Mouse (Mus musculus) midbrain, embryonic 11.5 days (tissue): ENCODE measurements at regions not wholly inside any gene's neighbourhood (a gene's known extent, or its start where the extent isn't known, plus 50 kb on each side); places are given as distances from the start of the nearest gene placed in this dataset.
A peak's percentile ranks its signal among the peaks of the same experiment; 100 is the strongest.

Experiments
- ATAC-seq: fragments of 200-750 bp; cut with Nextera tagmentation; 2 replicates; pipeline ENCODE4 v1.8.0; 2017; ENCODE audit warnings: moderate TSS enrichment, moderate library complexity; ENCODE audit not compliant: low FRiP score
- DNase-seq: peaks from one replicate; pipeline ENCODE4 v3.0.0; 2015; ENCODE audit warnings: low spot score; ENCODE audit errors: missing footprints
- H3K27ac ChIP-seq: fragments of 300-500 bp; sonication (generic); 2 replicates; pipeline ENCODE4 v1.5.1; 2014; ENCODE audit warnings: low read depth, low read length
- H3K27me3 ChIP-seq: fragments of 300-500 bp; sonication (generic); 2 replicates; pipeline ENCODE4 v1.6.1; 2014; ENCODE audit warnings: mild to moderate bottlenecking, low read length, moderate library complexity, mixed read lengths; ENCODE audit not compliant: control insufficient read depth, insufficient read depth
- H3K36me3 ChIP-seq: fragments of 300-500 bp; sonication (generic); 2 replicates; pipeline ENCODE4 v1.6.1; 2014; ENCODE audit warnings: mild to moderate bottlenecking, low read length, moderate library complexity, mixed read lengths; ENCODE audit not compliant: control insufficient read depth, insufficient read depth
- H3K4me1 ChIP-seq: fragments of 300-500 bp; sonication (generic); 2 replicates; pipeline ENCODE4 v1.6.1; 2014; ENCODE audit warnings: low read length; ENCODE audit not compliant: control insufficient read depth, insufficient read depth
- H3K4me2 ChIP-seq: fragments of 300-500 bp; sonication (generic); 2 replicates; pipeline ENCODE4 v1.6.1; 2014; ENCODE audit warnings: mild to moderate bottlenecking, moderate library complexity
- H3K4me3 ChIP-seq: fragments of 300-500 bp; sonication (generic); 2 replicates; pipeline ENCODE4 v1.5.1; 2014; ENCODE audit warnings: low read depth, low read length
- H3K9ac ChIP-seq: fragments of 300-500 bp; sonication (generic); 2 replicates; pipeline ENCODE4 v1.6.1; 2014; ENCODE audit warnings: low read length
- H3K9me3 ChIP-seq: fragments of 300-500 bp; sonication (generic); 2 replicates; pipeline ENCODE4 v1.6.1; 2016; ENCODE audit warnings: low read length; ENCODE audit not compliant: control insufficient read depth
- WGBS: fragments of 180-500 bp; shearing (Covaris S2); extraction: QIAGEN DNeasy Blood & Tissue Kit; methylation state at CpG from one replicate; pipeline ENCODE4 v1.1.7; 2014; 5-methylcytosine and 5-hydroxymethylcytosine counted together

- WGBS, result 90% methylated on average over 10 of the region's 10 CpGs
- no peak overlapping the region for H3K27ac ChIP-seq
- no peak overlapping the region for H3K4me2 ChIP-seq
- peak; percentile 49 for DNase-seq
- ATAC-seq, result no peak
- H3K9ac ChIP-seq, result no peak overlapping the region
- H3K4me3 ChIP-seq, result no peak overlapping the region
- no peaks in the 10 kb centered on the region for H3K4me1 ChIP-seq
- H3K9me3 ChIP-seq, result no peaks in the 10 kb centered on the region
- no peaks in the 10 kb centered on the region for H3K27me3 ChIP-seq
- no peaks in the 10 kb centered on the region for H3K36me3 ChIP-seq
These were observed 146.4 kb upstream of the Nrip1 start for GRCm38 (mm10) chr16:76519911-76520642.

- Histone ChIP-seq H3K36me3 (no peaks in the 10 kb centered on the region), H3K9ac (no peak overlapping the region), H3K4me1 (no peaks in the 10 kb centered on the region), H3K4me2 (no peak overlapping the region), H3K27ac (no peak overlapping the region), H3K9me3 (no peaks in the 10 kb centered on the region), H3K4me3 (no peak overlapping the region), H3K27me3 (no peaks in the 10 kb centered on the region)
- no peak for ATAC-seq
- WGBS, result 73% methylated on average over 8 of the region's 8 CpGs
- peak; percentile 69 for DNase-seq
These were observed 137.2 kb upstream of the Nrip1 start for GRCm38 (mm10) chr16:76510861-76511260.

GRCm38 (mm10) chr16:76509109-76509650 lies 135.6 kb upstream of the Nrip1 start:
- Histone ChIP-seq H3K4me1 (no peaks in the 10 kb centered on the region), H3K9ac (no peak overlapping the region), H3K4me2 (no peak overlapping the region), H3K27ac (no peak overlapping the region), H3K4me3 (no peak overlapping the region), H3K36me3 (no peaks in the 10 kb centered on the region), H3K27me3 (no peaks in the 10 kb centered on the region), H3K9me3 (no peaks in the 10 kb centered on the region)
- DNase-seq (peak; percentile 53), ATAC-seq (no peak)
- WGBS, result 89% methylated on average over 6 of the region's 6 CpGs

GRCm38 (mm10) chr16:76507191-76507746 lies 133.6 kb upstream of the Nrip1 start:
- H3K27me3 ChIP-seq, result no peaks in the 10 kb centered on the region
- peak; percentile 39 for DNase-seq
- no peak overlapping the region for H3K4me3 ChIP-seq
- H3K4me1 ChIP-seq, result no peaks in the 10 kb centered on the region
- H3K9me3 ChIP-seq, result no peaks in the 10 kb centered on the region
- no peak overlapping the region for H3K9ac ChIP-seq
- H3K27ac ChIP-seq, result no peak overlapping the region
- ATAC-seq, result no peak
- no peak overlapping the region for H3K4me2 ChIP-seq
- H3K36me3 ChIP-seq, result no peaks in the 10 kb centered on the region
- WGBS, result 91% methylated on average over 5 of the region's 5 CpGs

- 81% methylated on average over 4 of the region's 4 CpGs for WGBS
- Histone ChIP-seq H3K4me1 (no peaks in the 10 kb centered on the region), H3K4me2 (no peak overlapping the region), H3K9me3 (no peaks in the 10 kb centered on the region), H3K27me3 (no peaks in the 10 kb centered on the region), H3K36me3 (no peaks in the 10 kb centered on the region), H3K4me3 (no peak overlapping the region), H3K27ac (no peak overlapping the region), H3K9ac (no peak overlapping the region)
- DNase-seq, result peak; percentile 4
- no peak for ATAC-seq
These were observed 132.6 kb upstream of the Nrip1 start for GRCm38 (mm10) chr16:76506240-76506639.

GRCm38 (mm10) chr16:76499686-76500400 lies 126.2 kb upstream of the Nrip1 start:
- Histone ChIP-seq H3K4me2 (no peak overlapping the region), H3K9me3 (no peaks in the 10 kb centered on the region), H3K9ac (no peak overlapping the region), H3K4me1 (no peaks in the 10 kb centered on the region), H3K36me3 (no peaks in the 10 kb centered on the region), H3K4me3 (no peak overlapping the region), H3K27me3 (no peaks in the 10 kb centered on the region), H3K27ac (no peak overlapping the region)
- DNase-seq (peak; percentile 75), ATAC-seq (no peak)
- WGBS, result 83% methylated on average over 8 of the region's 8 CpGs

- Histone ChIP-seq H3K9me3 (no peaks in the 10 kb centered on the region), H3K27me3 (no peaks in the 10 kb centered on the region), H3K9ac (no peak overlapping the region), H3K27ac (no peak overlapping the region), H3K4me3 (no peak overlapping the region), H3K4me2 (no peak overlapping the region), H3K36me3 (no peaks in the 10 kb centered on the region), H3K4me1 (no peaks in the 10 kb centered on the region)
- ATAC-seq (no peak), DNase-seq (no peak)
- WGBS, result 75% methylated on average over 2 of the region's 2 CpGs
These were observed 124.6 kb upstream of the Nrip1 start for GRCm38 (mm10) chr16:76498233-76498632.

GRCm38 (mm10) chr16:76497041-76497808 lies 123.6 kb upstream of the Nrip1 start:
- H3K9me3 ChIP-seq, result no peaks in the 10 kb centered on the region
- H3K27me3 ChIP-seq, result no peaks in the 10 kb centered on the region
- no peak overlapping the region for H3K27ac ChIP-seq
- H3K36me3 ChIP-seq, result no peaks in the 10 kb centered on the region
- no peak overlapping the region for H3K9ac ChIP-seq
- H3K4me1 ChIP-seq, result no peaks in the 10 kb centered on the region
- H3K4me2 ChIP-seq, result no peak overlapping the region
- no peak overlapping the region for H3K4me3 ChIP-seq
- ATAC-seq (no peak), DNase-seq (peak; percentile 31)
- WGBS, result 92% methylated on average over 12 of the region's 12 CpGs
